Mouse (Mus musculus): ENCODE measurements at regions not wholly inside any gene's neighbourhood (a gene's known extent, or its start where the extent isn't known, plus 50 kb on each side); places are given as distances from the start of the nearest gene placed in this dataset.

DNA sequence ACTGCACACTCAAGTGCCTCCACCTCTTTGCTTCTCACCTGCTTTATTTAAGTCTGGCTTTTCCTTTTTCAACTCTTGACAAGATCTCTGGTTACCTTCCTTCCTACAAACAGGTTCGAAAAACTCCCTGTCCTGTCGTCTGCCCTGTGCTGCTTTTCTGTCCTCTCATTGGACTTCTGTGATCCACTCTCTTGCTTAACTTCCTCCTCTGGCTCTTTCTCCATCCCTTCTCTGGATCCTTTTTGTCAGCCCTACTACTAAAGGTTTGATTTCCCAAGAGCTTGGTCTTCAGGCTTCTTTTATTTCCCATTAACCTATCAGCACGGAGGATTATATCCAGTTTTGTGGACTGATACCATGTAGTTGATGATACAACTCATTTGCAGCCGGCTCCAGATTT, 149.8 kb downstream of the Satb1 start:
- no peaks in the 10 kb centered on the region for H3K79me2 ChIP-seq (ENCODE audit: control insufficient read depth, insufficient read depth)
- no peak overlapping the region for H3ac ChIP-seq (ENCODE audit: control insufficient read depth, insufficient read length)
- H3K27me3 ChIP-seq (ENCODE audit: control insufficient read depth, insufficient read depth, insufficient read length) = no peaks in the 10 kb centered on the region
- no peaks in the 10 kb centered on the region for H3K36me3 ChIP-seq (ENCODE audit: control insufficient read depth, insufficient read depth)
- TF ChIP-seq SRF (IDR thresholded peaks at IDR 0.05; ENCODE audit: control insufficient read depth, insufficient read length, low read depth) = no peak
- TF ChIP-seq POLR2AphosphoS2 (IDR thresholded peaks at IDR 0.05; ENCODE audit: insufficient read length, low read depth) = no peak
- no peak for TF ChIP-seq TCF12 (IDR thresholded peaks at IDR 0.05; ENCODE audit: insufficient read depth, poor library complexity, severe bottlenecking)
- no peak for TF ChIP-seq CEBPB (IDR thresholded peaks at IDR 0.05; ENCODE audit: insufficient read depth, poor library complexity, severe bottlenecking)
- no peak for TF ChIP-seq TCF3 (IDR thresholded peaks at IDR 0.05; ENCODE audit: insufficient read length, low read depth)
- TF ChIP-seq POLR2A (IDR thresholded peaks at IDR 0.05; ENCODE audit: insufficient read length, low read depth) = no peak
- TF ChIP-seq MYOD1 (IDR thresholded peaks at IDR 0.05; ENCODE audit: control insufficient read depth in 1 of 3, insufficient read length in 2 of 3, low read depth in 2 of 3) = no peak
- TF ChIP-seq REST (IDR thresholded peaks at IDR 0.05; ENCODE audit: insufficient read depth, insufficient read length) = no peak
- no peak for TF ChIP-seq MAX (IDR thresholded peaks at IDR 0.05; ENCODE audit: low read depth)
- TF ChIP-seq E2F4 (IDR thresholded peaks at IDR 0.05; ENCODE audit: insufficient read depth) = no peak
- no peak overlapping the region for H3K4me3 ChIP-seq
- H3K4me2 ChIP-seq (ENCODE audit: low read depth) = no peak overlapping the region

- Histone ChIP-seq H3K4me2 (ENCODE audit: low read depth) (no peak overlapping the region), H3ac (ENCODE audit: control insufficient read depth, insufficient read length) (no peak overlapping the region), H3K4me3 (no peak overlapping the region), H3K27me3 (ENCODE audit: control insufficient read depth, insufficient read depth, insufficient read length) (no peaks in the 10 kb centered on the region), H3K79me2 (ENCODE audit: control insufficient read depth, insufficient read depth) (no peaks in the 10 kb centered on the region), H3K36me3 (ENCODE audit: control insufficient read depth, insufficient read depth) (no peaks in the 10 kb centered on the region)
- TF ChIP-seq REST (IDR thresholded peaks at IDR 0.05; ENCODE audit: insufficient read depth, insufficient read length) (no peak), SRF (IDR thresholded peaks at IDR 0.05; ENCODE audit: control insufficient read depth, insufficient read length, low read depth) (no peak), CEBPB (IDR thresholded peaks at IDR 0.05; ENCODE audit: insufficient read depth, poor library complexity, severe bottlenecking) (no peak), MYOG (IDR thresholded peaks at IDR 0.05; ENCODE audit: control insufficient read depth in 1 of 3, insufficient read depth in 1 of 3, insufficient read length in 2 of 3, low read depth in 2 of 3) (no peak), TCF12 (IDR thresholded peaks at IDR 0.05; ENCODE audit: insufficient read depth, poor library complexity, severe bottlenecking) (no peak), TCF3 (IDR thresholded peaks at IDR 0.05; ENCODE audit: insufficient read length, low read depth) (no peak), MAX (IDR thresholded peaks at IDR 0.05; ENCODE audit: low read depth) (no peak), POLR2AphosphoS2 (IDR thresholded peaks at IDR 0.05; ENCODE audit: insufficient read length, low read depth) (no peak), USF1 (IDR thresholded peaks at IDR 0.05; ENCODE audit: low read depth) (no peak), MYOD1 (IDR thresholded peaks at IDR 0.05; ENCODE audit: control insufficient read depth in 1 of 3, insufficient read length in 2 of 3, low read depth in 2 of 3) (no peak), E2F4 (IDR thresholded peaks at IDR 0.05; ENCODE audit: insufficient read depth) (no peak), POLR2A (IDR thresholded peaks at IDR 0.05; ENCODE audit: insufficient read length, low read depth) (no peak)
Observed at GRCm38 (mm10) chr17:51682368-51682767, 150.7 kb downstream of the Satb1 start.

GRCm38 (mm10) chr17:51677451-51677850, 155.6 kb downstream of the Satb1 start:
- H3K4me2 ChIP-seq (ENCODE audit: low read depth) = no peak overlapping the region
- no peaks in the 10 kb centered on the region for H3K27me3 ChIP-seq (ENCODE audit: control insufficient read depth, insufficient read depth, insufficient read length)
- no peaks in the 10 kb centered on the region for H3K79me2 ChIP-seq (ENCODE audit: control insufficient read depth, insufficient read depth)
- H3K36me3 ChIP-seq (ENCODE audit: control insufficient read depth, insufficient read depth) = no peaks in the 10 kb centered on the region
- TF ChIP-seq MAX (IDR thresholded peaks at IDR 0.05; ENCODE audit: low read depth) (no peak), TCF3 (IDR thresholded peaks at IDR 0.05; ENCODE audit: insufficient read length, low read depth) (no peak), REST (IDR thresholded peaks at IDR 0.05; ENCODE audit: insufficient read depth, insufficient read length) (no peak), POLR2A (IDR thresholded peaks at IDR 0.05; ENCODE audit: insufficient read length, low read depth) (no peak), CEBPB (IDR thresholded peaks at IDR 0.05; ENCODE audit: insufficient read depth, poor library complexity, severe bottlenecking) (no peak), MYOD1 (IDR thresholded peaks at IDR 0.05; ENCODE audit: control insufficient read depth in 1 of 3, insufficient read length in 2 of 3, low read depth in 2 of 3) (no peak), MYOG (IDR thresholded peaks at IDR 0.05; ENCODE audit: control insufficient read depth in 1 of 3, insufficient read depth in 1 of 3, insufficient read length in 2 of 3, low read depth in 2 of 3) (no peak), TCF12 (IDR thresholded peaks at IDR 0.05; ENCODE audit: insufficient read depth, poor library complexity, severe bottlenecking) (no peak), SRF (IDR thresholded peaks at IDR 0.05; ENCODE audit: control insufficient read depth, insufficient read length, low read depth) (no peak), POLR2AphosphoS2 (IDR thresholded peaks at IDR 0.05; ENCODE audit: insufficient read length, low read depth) (no peak), USF1 (IDR thresholded peaks at IDR 0.05; ENCODE audit: low read depth) (no peak), E2F4 (IDR thresholded peaks at IDR 0.05; ENCODE audit: insufficient read depth) (no peak)
- H3ac ChIP-seq (ENCODE audit: control insufficient read depth, insufficient read length) = no peak overlapping the region
- H3K4me3 ChIP-seq = no peak overlapping the region

- Histone ChIP-seq H3ac (ENCODE audit: control insufficient read depth, insufficient read length) (no peak overlapping the region), H3K4me3 (no peak overlapping the region), H3K4me2 (ENCODE audit: low read depth) (no peak overlapping the region), H3K36me3 (ENCODE audit: control insufficient read depth, insufficient read depth) (no peaks in the 10 kb centered on the region), H3K27me3 (ENCODE audit: control insufficient read depth, insufficient read depth, insufficient read length) (no peaks in the 10 kb centered on the region), H3K79me2 (ENCODE audit: control insufficient read depth, insufficient read depth) (no peaks in the 10 kb centered on the region)
- no peak for TF ChIP-seq E2F4 (IDR thresholded peaks at IDR 0.05; ENCODE audit: insufficient read depth)
- TF ChIP-seq POLR2AphosphoS2 (IDR thresholded peaks at IDR 0.05; ENCODE audit: insufficient read length, low read depth) = no peak
- no peak for TF ChIP-seq CEBPB (IDR thresholded peaks at IDR 0.05; ENCODE audit: insufficient read depth, poor library complexity, severe bottlenecking)
- no peak for TF ChIP-seq MYOG (IDR thresholded peaks at IDR 0.05; ENCODE audit: control insufficient read depth in 1 of 3, insufficient read depth in 1 of 3, insufficient read length in 2 of 3, low read depth in 2 of 3)
- no peak for TF ChIP-seq SRF (IDR thresholded peaks at IDR 0.05; ENCODE audit: control insufficient read depth, insufficient read length, low read depth)
- TF ChIP-seq MYOD1 (IDR thresholded peaks at IDR 0.05; ENCODE audit: control insufficient read depth in 1 of 3, insufficient read length in 2 of 3, low read depth in 2 of 3) = no peak
- no peak for TF ChIP-seq REST (IDR thresholded peaks at IDR 0.05; ENCODE audit: insufficient read depth, insufficient read length)
- no peak for TF ChIP-seq MAX (IDR thresholded peaks at IDR 0.05; ENCODE audit: low read depth)
- no peak for TF ChIP-seq USF1 (IDR thresholded peaks at IDR 0.05; ENCODE audit: low read depth)
- no peak for TF ChIP-seq TCF3 (IDR thresholded peaks at IDR 0.05; ENCODE audit: insufficient read length, low read depth)
- TF ChIP-seq TCF12 (IDR thresholded peaks at IDR 0.05; ENCODE audit: insufficient read depth, poor library complexity, severe bottlenecking) = no peak
Observed at GRCm38 (mm10) chr17:51658408-51658807, 174.7 kb downstream of the Satb1 start.
